Mouse (Mus musculus) hindbrain, embryonic 13.5 days (tissue): Measurements from ENCODE around the gene Tns1. TPM values are rescaled to one million over a fixed set of nuclear protein-coding genes. Genes with fewer than 3 reads are reported as not detected.

Source experiments
- ATAC-seq: fragments of 200-750 bp; cut with Nextera tagmentation; 2 replicates; pipeline ENCODE4 v1.8.0; 2017; ENCODE audit warnings: moderate TSS enrichment; ENCODE audit not compliant: low FRiP score
- H3K27ac ChIP-seq: fragments of 300-500 bp; sonication (generic); 2 replicates; pipeline ENCODE4 v1.5.1; 2015; ENCODE audit warnings: inconsistent platforms, mild to moderate bottlenecking, moderate library complexity
- H3K27me3 ChIP-seq: fragments of 300-500 bp; sonication (generic); 2 replicates; pipeline ENCODE4 v1.6.1; 2015; ENCODE audit warnings: mild to moderate bottlenecking, inconsistent platforms
- H3K36me3 ChIP-seq: fragments of 300-500 bp; sonication (generic); 2 replicates; pipeline ENCODE4 v1.6.1; 2015; ENCODE audit warnings: mild to moderate bottlenecking, inconsistent platforms
- H3K4me1 ChIP-seq: fragments of 300-500 bp; sonication (generic); replicated peaks from 2 replicates; pipeline ENCODE4 v1.6.1; 2015; ENCODE audit warnings: inconsistent platforms
- H3K4me2 ChIP-seq: fragments of 300-500 bp; sonication (generic); 2 replicates; pipeline ENCODE4 v1.6.1; 2015; ENCODE audit warnings: inconsistent platforms, mild to moderate bottlenecking, moderate library complexity
- H3K4me3 ChIP-seq: fragments of 300-500 bp; sonication (generic); 2 replicates; pipeline ENCODE4 v1.5.1; 2015; ENCODE audit warnings: mild to moderate bottlenecking, inconsistent platforms
- H3K9ac ChIP-seq: fragments of 300-500 bp; sonication (generic); 2 replicates; pipeline ENCODE4 v1.6.1; 2015; ENCODE audit warnings: mild to moderate bottlenecking, inconsistent platforms
- H3K9me3 ChIP-seq: fragments of 300-500 bp; sonication (generic); 2 replicates; pipeline ENCODE4 v1.6.1; 2016; ENCODE audit warnings: inconsistent platforms
- WGBS: fragments of 180-500 bp; shearing (Covaris S2); methylation state at CpG from one replicate; pipeline ENCODE4 v1.1.7; 2015; 5-methylcytosine and 5-hydroxymethylcytosine counted together
- polyA plus RNA-seq: library from polyadenylated mRNA; unstranded; fragments of >200 nt; fragmentation: Nextera tagmentation; extraction: Ambion mirVana; gene quantifications from 2 replicates; pipeline ENCODE4 v1.2.1, GENCODE M21; 2015

Gene Tns1
- polyA plus RNA-seq, 1 experiment from 2014 or later = 10.3 TPM

DNA sequence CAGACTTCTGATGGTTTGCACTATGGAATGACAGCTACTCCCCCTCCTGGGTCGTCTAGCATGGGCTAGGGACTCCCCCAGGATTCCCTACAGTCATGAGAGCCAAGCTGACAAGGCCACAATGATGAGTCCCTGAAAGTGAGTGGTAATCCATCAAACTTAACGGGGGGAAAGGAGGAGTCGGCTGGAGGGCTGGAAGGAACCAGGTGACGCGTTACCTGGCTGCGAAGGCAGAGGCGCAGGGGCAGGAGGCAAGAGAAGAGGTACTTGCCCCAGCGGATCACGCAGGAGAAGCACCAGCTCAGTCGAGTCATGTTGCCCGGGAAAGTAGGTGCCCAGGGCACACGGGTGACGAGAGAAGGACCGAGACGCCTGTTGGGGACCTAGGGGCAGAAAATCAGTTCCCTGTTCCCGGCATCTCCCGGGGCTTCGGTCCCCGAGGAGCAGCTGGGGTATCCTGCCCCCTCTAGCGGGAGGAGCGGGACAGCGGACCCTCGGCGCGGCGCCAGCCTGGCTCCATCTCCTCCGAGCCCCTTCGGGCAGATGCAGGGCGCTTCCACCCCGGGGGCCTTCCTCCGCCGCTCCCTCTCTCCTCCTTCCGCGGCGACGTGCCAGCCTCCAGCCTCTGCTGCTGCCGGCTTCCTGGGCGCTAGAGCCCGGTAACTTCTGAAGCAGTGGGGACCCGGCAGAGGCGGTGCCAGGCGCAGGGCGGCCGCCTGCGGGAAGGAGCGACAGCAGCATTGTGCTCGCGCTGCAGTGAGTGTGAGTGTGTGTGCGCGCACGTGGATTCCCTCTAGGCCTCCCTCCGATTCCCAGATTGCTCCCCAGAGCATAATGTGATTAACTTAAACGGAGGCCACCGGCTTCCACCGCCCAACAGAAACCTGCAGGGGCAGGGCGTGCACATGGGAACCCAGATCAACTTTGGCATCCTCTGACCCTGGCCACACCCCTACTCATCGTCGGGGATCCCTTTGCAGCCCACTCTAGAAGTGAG, 25.9 kb downstream of the Tns1 start:
- no peaks in the 10 kb centered on the region for H3K9me3 ChIP-seq
- H3K4me1 ChIP-seq = peaks cover 70% of the 10 kb centered on the region
- peak; percentile 64 for ATAC-seq

DNA sequence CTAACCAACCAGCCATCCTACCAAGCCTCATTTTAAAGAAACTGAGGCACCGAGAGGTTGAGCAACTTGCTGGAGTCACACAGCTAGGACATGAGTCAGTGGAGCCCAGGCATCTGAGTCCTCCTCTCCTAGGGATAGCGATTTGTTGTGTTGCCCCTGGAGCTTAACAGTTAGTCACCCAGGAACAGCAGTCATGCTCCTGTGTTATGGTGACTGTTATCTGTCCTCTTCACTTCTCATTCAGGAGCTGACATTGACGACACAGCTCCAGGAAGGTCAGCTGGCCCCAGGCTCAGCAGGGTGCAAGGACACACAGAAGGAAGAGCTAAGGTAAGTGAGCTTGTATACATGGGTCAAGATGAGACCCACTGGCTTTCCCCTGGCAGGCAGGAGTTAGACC, 28.5 kb downstream of the Tns1 start:
- H3K4me1 ChIP-seq = peaks cover 71% of the 10 kb centered on the region
- no peak overlapping the region for H3K4me2 ChIP-seq
- H3K36me3 ChIP-seq = no peaks in the 10 kb centered on the region
- no peak overlapping the region for H3K4me3 ChIP-seq
- H3K9me3 ChIP-seq = no peaks in the 10 kb centered on the region
- peaks cover 43% of the 10 kb centered on the region for H3K27me3 ChIP-seq
- 48% methylated on average over 3 of the region's 3 CpGs for WGBS
- H3K9ac ChIP-seq = no peak overlapping the region
- H3K27ac ChIP-seq = no peak overlapping the region
- ATAC-seq = no peak

More for the DNA sequence above, 25.9 kb downstream of the Tns1 start:
- Histone ChIP-seq H3K9ac (peak overlapping the region; percentile 79), H3K27ac (peak overlapping the region; percentile 84), H3K36me3 (no peaks in the 10 kb centered on the region), H3K4me2 (peak overlapping the region; percentile 91), H3K4me3 (peak overlapping the region; percentile 54), H3K27me3 (peaks cover 49% of the 10 kb centered on the region)
- under 1% methylated on average over 58 of the region's 58 CpGs for WGBS

DNA sequence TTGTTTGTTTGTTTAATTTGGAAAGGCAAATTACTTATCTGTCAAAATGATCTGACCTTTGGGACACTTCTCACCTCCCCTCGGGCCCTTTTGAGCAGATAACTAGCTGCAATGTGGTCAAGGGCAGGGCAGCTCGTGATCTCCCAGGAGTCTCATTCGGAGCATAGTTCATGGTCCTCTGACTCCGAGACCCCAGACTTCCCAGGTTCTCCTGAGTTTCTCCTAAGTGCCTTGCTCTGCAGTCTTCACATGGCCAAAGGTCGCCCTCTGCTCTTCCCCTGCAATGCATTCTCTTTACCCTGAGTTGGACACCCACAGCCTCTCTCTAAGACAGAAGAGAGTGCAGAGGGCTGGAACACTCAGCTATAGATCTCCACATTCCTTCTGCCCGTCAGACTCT, 29.0 kb downstream of the Tns1 start:
- Histone ChIP-seq H3K9me3 (no peaks in the 10 kb centered on the region), H3K9ac (no peak overlapping the region), H3K36me3 (no peaks in the 10 kb centered on the region), H3K27me3 (peaks cover 42% of the 10 kb centered on the region), H3K4me2 (no peak overlapping the region), H3K27ac (no peak overlapping the region), H3K4me3 (no peak overlapping the region), H3K4me1 (peaks cover 67% of the 10 kb centered on the region)
- no peak for ATAC-seq
- WGBS = 51% methylated on average over 6 of the region's 6 CpGs

DNA sequence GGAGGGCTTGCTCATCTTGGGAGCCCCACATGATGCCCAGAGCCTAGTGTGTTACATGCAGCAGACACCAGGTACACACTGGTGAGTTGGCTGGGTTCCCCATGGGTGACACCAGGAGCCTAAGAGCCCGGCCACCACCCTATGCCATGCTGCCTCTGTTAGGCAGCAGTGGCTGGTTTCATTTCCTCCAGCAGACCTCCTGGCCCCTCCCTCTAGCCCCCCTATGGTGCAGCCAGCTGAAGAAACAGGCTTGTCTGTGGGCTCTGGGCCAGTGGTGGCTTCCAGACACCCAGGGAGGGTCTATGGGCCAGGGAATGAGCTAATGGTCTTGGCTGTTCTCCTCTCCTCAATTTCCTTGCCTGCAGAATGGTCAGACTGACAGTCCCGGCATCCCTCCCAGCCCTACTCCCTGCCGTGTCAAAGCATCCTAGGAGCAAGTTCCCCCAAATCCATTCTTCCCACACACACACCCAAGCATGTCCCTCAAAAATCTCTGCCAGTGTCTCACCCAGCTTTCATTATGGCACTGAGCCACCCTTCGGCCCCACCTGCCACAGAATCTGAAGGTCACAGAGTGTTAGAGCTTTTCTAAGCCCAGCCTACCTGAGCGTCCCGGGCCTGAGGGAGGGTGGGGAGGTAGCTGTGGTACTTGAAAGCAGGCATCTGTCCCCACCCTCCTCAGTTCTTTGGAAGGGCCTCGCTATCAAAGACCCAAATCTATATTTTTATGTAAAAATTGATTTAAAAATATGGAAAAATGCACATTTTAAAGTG, 29.6 kb downstream of the Tns1 start:
- no peak overlapping the region for H3K9ac ChIP-seq
- 57% methylated on average over 7 of the region's 7 CpGs for WGBS
- no peak overlapping the region for H3K27ac ChIP-seq
- no peak; the same call in 1 of the 2 replicates for ATAC-seq
- H3K9me3 ChIP-seq = no peaks in the 10 kb centered on the region
- no peak overlapping the region for H3K4me3 ChIP-seq
- peaks cover 36% of the 10 kb centered on the region for H3K27me3 ChIP-seq
- 0 out of 2 replicates have a peak overlapping the region, but pooled peaks have one; percentile 10 for H3K4me2 ChIP-seq
- no peaks in the 10 kb centered on the region for H3K36me3 ChIP-seq
- H3K4me1 ChIP-seq = peaks cover 62% of the 10 kb centered on the region

DNA sequence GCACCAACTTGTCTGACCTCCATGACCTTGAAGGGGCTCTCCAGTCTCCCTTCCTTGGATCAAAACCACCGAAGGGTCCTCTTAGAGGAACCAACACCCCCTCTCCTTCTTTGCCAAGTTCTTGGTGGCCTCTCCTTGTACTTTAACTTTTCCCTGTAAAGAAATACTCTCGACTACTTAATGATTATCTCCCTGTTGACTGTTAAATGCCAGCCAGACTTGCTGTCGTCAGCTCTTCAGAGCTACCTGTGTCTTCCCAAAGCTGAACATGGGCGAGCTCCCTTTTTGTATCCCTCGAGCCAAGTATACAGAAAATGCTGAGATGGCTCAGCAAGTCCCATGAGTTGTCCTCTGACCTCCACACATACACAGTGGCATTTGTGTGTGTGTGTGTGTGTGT, 30.8 kb downstream of the Tns1 start:
- H3K27ac ChIP-seq = no peak overlapping the region
- H3K9me3 ChIP-seq = no peaks in the 10 kb centered on the region
- no peak overlapping the region for H3K4me3 ChIP-seq
- 85% methylated on average over 5 of the region's 5 CpGs for WGBS
- H3K36me3 ChIP-seq = no peaks in the 10 kb centered on the region
- H3K27me3 ChIP-seq = peaks cover 26% of the 10 kb centered on the region
- no peak for ATAC-seq
- no peak overlapping the region for H3K9ac ChIP-seq
- peaks cover 51% of the 10 kb centered on the region for H3K4me1 ChIP-seq
- no peak overlapping the region for H3K4me2 ChIP-seq

DNA sequence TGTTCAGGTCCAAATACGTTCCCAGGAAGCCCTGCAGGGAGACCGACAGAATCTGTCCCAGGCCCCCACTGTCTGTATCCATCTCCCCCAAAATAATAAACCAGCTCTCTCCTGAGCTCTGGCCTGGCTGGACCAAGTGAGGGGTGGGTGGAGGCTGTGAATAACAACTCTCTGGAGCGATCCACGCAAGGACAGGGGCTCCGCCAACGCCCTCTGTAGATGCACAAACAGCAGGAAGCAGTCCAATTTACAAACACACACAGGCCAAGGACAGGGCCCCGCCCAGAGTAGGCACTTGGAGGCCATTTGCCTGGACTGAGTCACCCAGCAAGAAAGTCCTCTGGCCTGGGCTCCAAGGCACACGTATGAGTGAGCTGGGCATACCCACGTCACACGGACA, 32.0 kb downstream of the Tns1 start:
- peaks cover 22% of the 10 kb centered on the region for H3K27me3 ChIP-seq
- 49% methylated on average over 10 of the region's 10 CpGs for WGBS
- no peak overlapping the region for H3K4me3 ChIP-seq
- H3K27ac ChIP-seq = no peak overlapping the region
- no peaks in the 10 kb centered on the region for H3K9me3 ChIP-seq
- peaks cover 39% of the 10 kb centered on the region for H3K4me1 ChIP-seq
- no peak overlapping the region for H3K4me2 ChIP-seq
- no peak for ATAC-seq
- H3K36me3 ChIP-seq = no peaks in the 10 kb centered on the region
- no peak overlapping the region for H3K9ac ChIP-seq

DNA sequence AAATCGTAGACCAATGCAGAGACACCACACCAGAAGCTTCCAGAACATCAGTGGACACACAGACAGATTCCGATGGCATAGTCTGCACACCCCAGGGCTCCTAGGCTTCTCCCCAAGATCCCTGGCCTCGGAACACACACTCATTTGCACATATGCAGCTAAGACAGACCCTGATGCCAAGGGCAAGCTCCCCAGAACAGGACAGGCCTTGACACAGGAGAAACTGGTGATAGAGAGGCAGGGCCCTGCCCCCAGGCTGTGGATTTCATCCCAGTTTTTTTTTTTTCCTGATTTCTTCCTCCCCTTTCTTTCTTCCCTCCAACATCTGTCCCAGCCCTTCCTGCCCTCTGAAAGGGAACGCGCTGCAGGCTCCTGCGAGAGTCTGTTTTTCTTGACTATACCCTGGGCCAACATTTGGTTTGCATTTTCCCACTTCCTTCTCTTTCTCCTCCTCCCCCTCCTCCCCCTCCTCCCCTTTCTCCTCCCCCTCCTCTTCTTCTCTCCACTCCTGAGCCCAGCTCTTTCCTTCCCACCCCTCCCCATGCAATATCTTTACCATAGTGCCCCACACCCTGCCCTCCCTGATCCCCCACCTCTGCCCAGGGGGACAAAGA, 32.5 kb downstream of the Tns1 start:
- peak overlapping the region; percentile 48; the same call in 1 of the 2 replicates for H3K27ac ChIP-seq
- no peak for ATAC-seq
- peaks cover 19% of the 10 kb centered on the region for H3K27me3 ChIP-seq

DNA sequence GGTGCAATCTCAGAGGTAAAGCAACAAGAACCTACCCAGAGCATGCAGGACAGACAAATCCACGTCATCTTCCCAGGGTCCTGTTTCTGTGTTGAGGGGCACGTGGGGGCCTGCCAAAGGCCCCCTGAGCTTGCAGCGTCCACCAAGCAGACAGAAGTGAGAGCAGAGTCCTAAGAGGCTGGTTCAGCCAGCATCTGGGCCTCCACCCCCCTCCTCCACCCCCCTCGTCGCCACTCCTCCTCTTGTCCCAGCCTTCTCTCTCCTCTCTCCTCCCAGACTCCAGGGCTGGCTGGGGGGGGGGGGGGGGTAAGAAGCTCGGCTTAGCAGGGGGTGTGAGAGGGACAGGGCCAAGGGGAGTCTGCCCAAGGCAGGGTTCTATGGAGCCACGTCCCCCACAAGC, 33.1 kb downstream of the Tns1 start:
- H3K9ac ChIP-seq = peak overlapping the region; percentile 39; the same call in 1 of the 2 replicates
- H3K27me3 ChIP-seq = peaks cover 13% of the 10 kb centered on the region
- H3K4me1 ChIP-seq = peaks cover 38% of the 10 kb centered on the region
- WGBS = 28% methylated on average over 7 of the region's 7 CpGs
- H3K27ac ChIP-seq = peak overlapping the region; percentile 48; the same call in 1 of the 2 replicates
- no peaks in the 10 kb centered on the region for H3K9me3 ChIP-seq
- no peaks in the 10 kb centered on the region for H3K36me3 ChIP-seq
- peak overlapping the region; percentile 27; the same call in 1 of the 2 replicates for H3K4me2 ChIP-seq
- peak overlapping the region; percentile 12; the same call in 1 of the 2 replicates for H3K4me3 ChIP-seq
- no peak for ATAC-seq

More for the DNA sequence above, 32.5 kb downstream of the Tns1 start:
- Histone ChIP-seq H3K9me3 (no peaks in the 10 kb centered on the region), H3K4me1 (peaks cover 38% of the 10 kb centered on the region), H3K4me3 (no peak overlapping the region), H3K36me3 (no peaks in the 10 kb centered on the region), H3K4me2 (no peak overlapping the region), H3K9ac (peak overlapping the region; percentile 35; the same call in 1 of the 2 replicates)
- WGBS = 51% methylated on average over 6 of the region's 6 CpGs

DNA sequence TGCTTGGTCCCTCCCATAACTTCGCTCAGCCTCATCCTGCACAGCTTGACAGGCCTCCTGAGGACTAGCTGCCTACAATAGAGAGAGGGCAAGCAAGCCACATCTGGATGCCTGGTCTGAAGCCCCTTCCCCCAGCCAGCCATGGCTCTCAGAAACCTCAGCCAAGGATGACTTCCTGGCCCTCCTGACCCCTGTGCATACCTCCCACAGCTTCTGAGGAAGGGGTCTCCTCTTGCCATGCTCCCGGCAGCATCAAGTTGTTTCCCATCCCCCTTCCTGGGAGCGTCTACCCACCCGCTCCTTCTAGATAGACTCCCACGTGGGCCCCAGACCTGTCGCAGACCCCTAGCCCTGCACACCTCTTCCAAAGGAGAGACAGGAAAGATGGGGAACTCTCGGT, 33.9 kb downstream of the Tns1 start:
- Histone ChIP-seq H3K9me3 (no peaks in the 10 kb centered on the region), H3K27ac (no peak overlapping the region), H3K9ac (no peak overlapping the region), H3K4me2 (peak overlapping the region; percentile 27), H3K36me3 (no peaks in the 10 kb centered on the region), H3K4me3 (peak overlapping the region; percentile 12; the same call in 1 of the 2 replicates), H3K4me1 (peaks cover 33% of the 10 kb centered on the region), H3K27me3 (peaks cover 5% of the 10 kb centered on the region)
- ATAC-seq = no peak
- 59% methylated on average over 7 of the region's 7 CpGs for WGBS

DNA sequence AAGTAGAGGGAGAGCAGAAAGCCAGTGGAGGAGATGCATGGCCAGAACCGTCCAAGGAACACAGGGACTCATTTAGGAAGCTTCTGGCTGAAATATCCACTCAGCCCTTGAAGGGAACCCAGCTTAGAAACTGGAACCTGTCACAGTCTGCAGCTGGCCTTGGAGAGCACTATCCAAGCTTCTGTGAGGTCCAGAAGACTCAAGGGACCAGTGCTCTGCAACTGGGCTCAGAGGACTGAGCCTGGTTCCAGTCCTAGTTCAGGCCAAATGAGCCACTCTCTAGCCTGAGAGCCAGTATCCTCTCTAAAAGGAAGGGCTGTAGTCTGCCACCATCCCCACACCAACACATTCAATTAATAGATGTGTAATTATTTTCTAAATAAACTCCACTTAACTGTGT, 35.7 kb downstream of the Tns1 start:
- Histone ChIP-seq H3K9ac (no peak overlapping the region), H3K27me3 (no peaks in the 10 kb centered on the region; the same call in 1 of the 2 replicates), H3K36me3 (no peaks in the 10 kb centered on the region), H3K27ac (no peak overlapping the region), H3K4me1 (peaks cover 36% of the 10 kb centered on the region), H3K9me3 (no peaks in the 10 kb centered on the region), H3K4me2 (no peak overlapping the region), H3K4me3 (no peak overlapping the region)
- 88% methylated on average over 1 of the region's 1 CpGs for WGBS
- ATAC-seq = no peak

DNA sequence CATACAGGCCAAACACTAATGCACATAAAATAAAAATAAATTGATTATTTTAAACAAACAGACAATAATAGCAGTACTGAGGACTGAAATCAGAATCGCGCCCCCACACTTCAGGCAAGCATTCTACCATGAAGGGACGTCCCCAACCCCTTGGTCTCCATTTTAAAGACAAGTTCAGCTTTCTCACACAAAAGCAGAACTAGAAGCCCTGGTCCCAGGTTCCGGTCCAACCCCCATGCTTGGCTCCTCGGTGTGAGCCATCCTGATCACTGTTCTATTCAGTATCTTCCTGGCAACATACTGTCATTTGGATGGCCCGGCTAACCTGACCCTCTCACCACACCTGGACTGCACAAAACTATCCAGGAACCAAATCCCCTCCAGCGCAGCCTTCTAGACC, 38.7 kb downstream of the Tns1 start:
- Histone ChIP-seq H3K36me3 (no peaks in the 10 kb centered on the region), H3K27me3 (no peaks in the 10 kb centered on the region; the same call in 1 of the 2 replicates), H3K9ac (no peak overlapping the region), H3K4me1 (peaks cover 27% of the 10 kb centered on the region), H3K9me3 (no peaks in the 10 kb centered on the region), H3K4me3 (no peak overlapping the region), H3K4me2 (no peak overlapping the region), H3K27ac (no peak overlapping the region)
- 89% methylated on average over 7 of the region's 7 CpGs for WGBS
- ATAC-seq = no peak

DNA sequence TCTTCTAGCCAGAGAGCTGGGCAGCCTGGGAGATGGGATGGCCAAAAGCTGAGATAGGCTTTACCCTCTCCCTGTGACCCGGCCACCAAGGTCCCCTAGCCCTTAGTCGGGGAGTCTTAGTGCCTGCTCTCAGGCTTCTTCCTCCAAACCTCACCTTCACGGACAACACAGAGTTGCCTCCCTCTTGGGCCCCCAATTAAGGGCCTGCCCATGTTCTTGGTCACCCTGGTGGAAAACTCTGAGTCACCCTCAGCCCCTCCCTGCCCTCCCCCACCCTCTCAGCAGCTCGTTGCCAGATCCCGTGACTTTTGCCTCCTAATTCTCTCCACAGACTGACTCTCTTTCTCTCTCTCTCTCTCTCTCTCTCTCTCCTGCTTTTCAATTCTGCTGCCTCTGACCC, 39.5 kb downstream of the Tns1 start:
- Histone ChIP-seq H3K36me3 (no peaks in the 10 kb centered on the region), H3K9ac (no peak overlapping the region), H3K4me2 (no peak overlapping the region), H3K27ac (no peak overlapping the region), H3K27me3 (no peaks in the 10 kb centered on the region), H3K4me1 (peaks cover 27% of the 10 kb centered on the region), H3K4me3 (no peak overlapping the region), H3K9me3 (no peaks in the 10 kb centered on the region)
- 38% methylated on average over 5 of the region's 5 CpGs for WGBS
- no peak for ATAC-seq
